Mouse (Mus musculus) thymus, adult 2 months (tissue): ENCODE data around the gene Sipa1l2. TPM values are rescaled to one million over a fixed set of nuclear protein-coding genes. Genes with fewer than 3 reads are reported as not detected.

Source experiments
- DNase-seq: peaks from one replicate; pipeline ENCODE4 v3.0.0; 2021
- H3K27ac ChIP-seq: fragments of 200-500 bp; 2 replicates; pipeline ENCODE4 v1.5.1; 2012; ENCODE audit warnings: low read length, control low read depth; ENCODE audit not compliant: control insufficient read depth, insufficient read depth
- H3K27me3 ChIP-seq: fragments of 200-500 bp; 2 replicates; pipeline ENCODE4 v1.6.1; 2012; ENCODE audit warnings: mild to moderate bottlenecking, low read length, moderate library complexity, mixed read lengths; ENCODE audit not compliant: control insufficient read depth, insufficient read depth
- H3K36me3 ChIP-seq: fragments of 200-500 bp; 2 replicates; pipeline ENCODE4 v1.6.1; 2012; ENCODE audit warnings: mild to moderate bottlenecking, low read length, moderate library complexity; ENCODE audit not compliant: control insufficient read depth, insufficient read depth
- H3K4me1 ChIP-seq: fragments of 200-500 bp; replicated peaks from 2 replicates; pipeline ENCODE4 v1.6.1; 2012; ENCODE audit warnings: low read length; ENCODE audit not compliant: control insufficient read depth, insufficient read depth
- H3K4me3 ChIP-seq: fragments of 200-500 bp; 2 replicates; pipeline ENCODE4 v1.5.1; 2012; ENCODE audit warnings: mild to moderate bottlenecking, low read length, control low read depth, moderate library complexity; ENCODE audit not compliant: control insufficient read depth, insufficient read depth
- CTCF ChIP-seq: fragments of 200-500 bp; IDR thresholded peaks from 2 replicates; pipeline ENCODE4 v1.5.1; 2012; ENCODE audit warnings: mild to moderate bottlenecking, control low read depth, low read length, moderate library complexity, borderline replicate concordance; ENCODE audit not compliant: control insufficient read depth, poor library complexity, insufficient read depth; ENCODE audit errors: extremely low read depth
- POLR2A ChIP-seq: fragments of 200-500 bp; IDR thresholded peaks from 2 replicates; pipeline ENCODE4 v1.6.1; 2012; ENCODE audit warnings: mild to moderate bottlenecking, low read length, control low read depth, moderate library complexity; ENCODE audit not compliant: control insufficient read depth, poor library complexity, insufficient read depth; ENCODE audit errors: extremely low read depth
- WGBS: fragments of 180-500 bp; shearing (Covaris S2); methylation state at CpG from one replicate; pipeline ENCODE4 v1.1.7; 2018; 5-methylcytosine and 5-hydroxymethylcytosine counted together
- polyA plus RNA-seq: library from polyadenylated mRNA; depleted of rRNA; stranded (reverse); fragments of >200 nt; gene quantifications from 2 replicates; pipeline ENCODE4 v1.2.3, GENCODE M21; 2012

Gene Sipa1l2
- polyA plus RNA-seq, 1 experiment = 11.7 TPM

- TF ChIP-seq CTCF (no peak), POLR2A (no peak)
- H3K36me3 ChIP-seq = no peaks in the 10 kb centered on the region
- H3K4me1 ChIP-seq = no peaks in the 10 kb centered on the region
- no peaks in the 10 kb centered on the region for H3K27me3 ChIP-seq
- no peak overlapping the region for H3K27ac ChIP-seq
- H3K4me3 ChIP-seq = no peak overlapping the region
- 94% methylated on average over 3 of the region's 3 CpGs for WGBS
- DNase-seq = no peak
Measured at GRCm38 (mm10) chr8:125485715-125486114, 83.9 kb downstream of the Sipa1l2 start.

- TF ChIP-seq POLR2A = no peak
- no peak for TF ChIP-seq CTCF
- no peaks in the 10 kb centered on the region for H3K36me3 ChIP-seq
- H3K4me3 ChIP-seq = no peak overlapping the region
Measured at GRCm38 (mm10) chr8:125484530-125485196, 84.9 kb downstream of the Sipa1l2 start.

GRCm38 (mm10) chr8:125482491-125483096 is 87.0 kb downstream of the Sipa1l2 start:
- H3K27me3 ChIP-seq = no peaks in the 10 kb centered on the region
- no peaks in the 10 kb centered on the region for H3K36me3 ChIP-seq
- no peak overlapping the region for H3K27ac ChIP-seq
- WGBS = 98% methylated on average over 5 of the region's 5 CpGs
- TF ChIP-seq POLR2A = no peak
- TF ChIP-seq CTCF = no peak
- peaks cover 7% of the 10 kb centered on the region; the same call in 1 of the 2 replicates for H3K4me1 ChIP-seq
- DNase-seq = no peak
- H3K4me3 ChIP-seq = no peak overlapping the region

More at GRCm38 (mm10) chr8:125484530-125485196, 84.9 kb downstream of the Sipa1l2 start:
- no peaks in the 10 kb centered on the region for H3K4me1 ChIP-seq
- H3K27ac ChIP-seq = no peak overlapping the region
- no peaks in the 10 kb centered on the region for H3K27me3 ChIP-seq
- WGBS = 82% methylated on average over 7 of the region's 7 CpGs
- DNase-seq = no peak

- Histone ChIP-seq H3K36me3 (no peaks in the 10 kb centered on the region), H3K27me3 (no peaks in the 10 kb centered on the region), H3K4me1 (peaks cover 7% of the 10 kb centered on the region; the same call in 1 of the 2 replicates), H3K27ac (no peak overlapping the region), H3K4me3 (no peak overlapping the region)
- TF ChIP-seq POLR2A (no peak), CTCF (no peak)
- DNase-seq = no peak
- 92% methylated on average over 12 of the region's 12 CpGs for WGBS
Measured at GRCm38 (mm10) chr8:125474876-125475275, 94.7 kb downstream of the Sipa1l2 start.

GRCm38 (mm10) chr8:125471374-125471773 is 98.2 kb downstream of the Sipa1l2 start:
- DNase-seq = no peak
- WGBS = 92% methylated on average over 9 of the region's 9 CpGs
- no peak for TF ChIP-seq CTCF
- TF ChIP-seq POLR2A = no peak

GRCm38 (mm10) chr8:125465156-125465821 is 104.3 kb downstream of the Sipa1l2 start:
- Histone ChIP-seq H3K4me3 (no peak overlapping the region), H3K27ac (no peak overlapping the region), H3K36me3 (no peaks in the 10 kb centered on the region), H3K27me3 (no peaks in the 10 kb centered on the region), H3K4me1 (peaks cover 8% of the 10 kb centered on the region)
- no peak for DNase-seq
- TF ChIP-seq POLR2A (no peak), CTCF (no peak)
- WGBS = 83% methylated on average over 6 of the region's 6 CpGs

More at GRCm38 (mm10) chr8:125471374-125471773, 98.2 kb downstream of the Sipa1l2 start:
- Histone ChIP-seq H3K4me1 (no peaks in the 10 kb centered on the region), H3K36me3 (no peaks in the 10 kb centered on the region), H3K4me3 (no peak overlapping the region), H3K27ac (no peak overlapping the region), H3K27me3 (no peaks in the 10 kb centered on the region)

GRCm38 (mm10) chr8:125462901-125463300 is 106.7 kb downstream of the Sipa1l2 start:
- 98% methylated on average over 7 of the region's 7 CpGs for WGBS
- Histone ChIP-seq H3K27ac (no peak overlapping the region), H3K4me3 (no peak overlapping the region), H3K27me3 (no peaks in the 10 kb centered on the region), H3K36me3 (no peaks in the 10 kb centered on the region), H3K4me1 (peaks cover 13% of the 10 kb centered on the region)
- DNase-seq = no peak
- TF ChIP-seq CTCF = no peak
- TF ChIP-seq POLR2A = no peak
